Mouse (Mus musculus): ENCODE data around the gene Gopc.
"Not testable (repeated sequence)": the region's sequence is repeated elsewhere in the genome, so short reads cannot be mapped to it uniquely, and the experiment has no call there.

The Gopc gene

DNA sequence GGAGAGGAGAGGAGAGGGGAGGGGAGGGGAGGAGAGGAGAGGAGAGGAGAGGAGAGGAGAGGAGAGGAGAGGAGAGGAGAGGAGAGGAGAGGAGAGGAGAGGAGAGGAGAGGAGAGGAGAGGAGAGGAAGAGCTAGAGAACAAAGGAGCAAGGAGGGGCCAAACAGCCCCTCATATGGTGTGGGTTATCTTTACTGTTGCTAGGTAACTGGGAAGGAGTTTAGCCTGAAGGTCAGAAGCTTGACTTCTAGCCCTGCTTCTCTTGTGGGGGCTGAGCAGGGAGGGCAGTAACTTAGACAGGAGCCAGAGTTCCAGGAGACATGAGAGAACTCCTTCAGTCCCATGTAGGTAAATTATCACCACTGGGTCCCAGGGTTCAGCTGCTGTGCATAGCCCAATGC, 83.4 kb downstream of the Gopc start:
- not testable (repeated sequence) for DNase-seq (ENCODE audit: low read depth)

DNA sequence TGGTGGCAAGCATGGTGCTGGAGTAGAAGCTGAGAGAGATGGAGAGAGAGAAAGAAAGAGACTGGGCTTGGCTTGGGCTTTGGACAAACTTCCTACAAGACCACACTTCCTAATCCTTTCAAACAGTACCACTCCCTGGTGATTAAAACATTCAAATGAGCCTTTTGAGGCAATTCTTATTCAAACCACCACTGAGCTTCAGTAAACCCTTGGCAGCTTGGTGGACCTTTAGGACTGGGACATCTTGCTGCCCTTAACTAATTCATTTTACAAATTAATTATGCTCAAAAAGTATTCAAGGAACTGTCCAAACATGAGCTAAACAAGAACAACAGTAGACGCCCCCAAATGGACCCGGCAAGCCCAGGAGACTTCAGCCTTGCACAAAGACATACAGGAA, 86.0 kb downstream of the Gopc start:
- no peak for DNase-seq (ENCODE audit: low read depth)

GRCm38 (mm10) chr10:52293921-52294577, 87.9 kb downstream of the Gopc start:
- DNase-seq (ENCODE audit: low read depth), result no peak

DNA sequence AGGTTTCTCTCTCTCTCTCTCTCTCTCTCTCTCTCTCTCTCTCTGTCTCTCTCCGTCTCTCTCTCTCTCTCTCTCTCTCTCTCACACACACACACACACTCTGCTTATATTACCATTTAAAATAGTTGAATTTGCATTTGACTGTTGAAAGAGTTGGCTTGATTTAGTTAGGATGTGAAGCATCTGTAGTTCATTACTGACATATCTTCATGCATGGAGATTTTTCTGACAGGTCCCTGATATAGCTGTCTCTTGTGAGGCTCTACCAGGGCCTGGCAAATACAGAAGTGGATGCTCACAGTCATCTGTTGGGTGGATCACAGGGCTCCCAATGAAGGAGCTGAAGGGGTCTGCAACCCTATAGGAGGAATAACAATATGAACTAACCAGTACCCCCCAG, 89.5 kb downstream of the Gopc start:
- DNase-seq (ENCODE audit: low read depth), result not testable (repeated sequence)

DNA sequence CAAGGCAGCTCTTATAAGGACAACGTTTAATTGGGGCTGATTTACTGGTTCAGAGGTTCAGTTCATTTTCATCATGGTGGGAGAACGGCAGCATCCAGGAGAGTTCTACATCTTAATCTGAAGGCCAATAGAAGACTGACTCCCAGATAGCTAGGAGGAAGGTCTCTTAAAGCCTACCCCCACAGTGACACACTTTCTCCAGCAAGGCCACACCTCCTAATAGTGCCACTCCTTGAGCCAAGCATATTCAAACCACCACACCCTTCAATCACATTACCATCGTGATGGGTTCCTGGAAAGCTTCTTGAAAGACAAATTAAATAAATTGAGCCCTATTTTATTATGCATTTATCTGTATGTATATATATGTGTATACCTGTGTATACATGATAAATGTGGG, 92.7 kb downstream of the Gopc start:
- DNase-seq (ENCODE audit: low read depth), result no peak

DNA sequence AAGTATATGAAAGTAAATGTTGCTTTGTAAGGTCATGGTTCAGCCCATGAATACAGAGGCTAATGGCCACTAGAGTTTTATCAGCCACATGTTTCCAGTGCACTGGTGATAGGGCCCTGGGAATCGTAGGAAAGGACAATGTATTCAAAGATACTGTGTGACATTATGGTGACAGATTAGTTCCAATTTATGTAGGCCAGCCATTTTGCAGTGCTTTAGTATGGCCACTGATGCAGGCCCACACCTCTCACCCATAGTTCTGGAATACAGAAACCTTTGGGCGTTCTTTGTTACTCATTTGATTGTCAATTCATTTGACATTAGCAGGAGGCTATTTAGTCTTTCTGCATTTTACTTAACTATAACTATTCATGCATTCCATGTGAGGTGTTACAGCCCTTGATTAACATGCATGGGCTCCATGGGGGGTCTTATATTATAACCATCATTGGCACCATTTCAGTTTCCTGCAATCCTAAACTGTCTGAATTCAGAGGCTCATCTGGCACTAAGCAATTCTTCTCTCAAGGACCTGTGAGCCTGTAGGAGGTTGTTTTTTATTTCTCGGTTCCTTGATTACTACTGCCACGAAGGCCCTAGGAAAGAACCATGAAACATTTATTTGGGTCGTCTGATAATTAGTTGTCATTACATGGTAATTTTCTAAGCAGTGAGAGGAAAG, 93.9 kb downstream of the Gopc start:
- no peak for DNase-seq (ENCODE audit: low read depth)
